Mouse (Mus musculus): ENCODE data around the gene Efl1. TPM values are rescaled to one million over a fixed set of nuclear protein-coding genes. Genes with fewer than 3 reads are reported as not detected.

Gene Efl1
- polyA plus RNA-seq, 1 experiment from 2014 or later: 28.1 TPM

DNA sequence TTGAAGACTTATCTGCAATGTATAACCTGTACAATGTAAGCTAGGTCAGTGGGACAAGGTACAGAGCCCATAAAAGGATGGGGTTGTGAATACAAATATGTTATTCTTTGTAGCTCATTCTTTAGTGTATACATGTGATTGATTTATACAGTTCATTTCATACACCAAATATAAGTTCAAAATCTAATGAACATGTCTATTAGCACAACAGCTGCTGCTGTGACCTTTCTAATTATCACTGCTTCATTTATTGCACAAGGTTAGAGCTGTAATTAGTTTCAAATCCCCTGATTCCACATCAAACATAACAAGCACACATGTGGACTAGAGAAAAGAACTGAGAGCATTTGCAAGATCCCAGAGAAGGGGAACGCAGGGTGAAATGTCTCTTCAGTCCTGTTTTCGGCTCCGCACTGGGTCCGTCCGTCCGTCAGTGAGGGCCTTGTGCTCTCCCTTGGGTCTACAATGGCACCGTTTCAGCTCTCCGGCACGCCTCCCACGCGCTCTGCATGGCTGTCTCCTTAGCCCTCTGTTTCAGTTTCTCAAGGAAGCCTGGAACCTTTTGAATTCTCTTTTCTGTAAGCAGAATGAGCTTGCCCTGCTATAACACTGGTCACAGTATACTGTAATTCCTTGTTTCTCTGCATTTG is 94.8 kb downstream of the Efl1 start:
- Histone ChIP-seq H3K9me3 (no peaks in the 10 kb centered on the region), H3K36me3 (no peaks in the 10 kb centered on the region), H3K9ac (no peak overlapping the region), H3K27me3 (replicated peaks) (no peaks in the 10 kb centered on the region), H3K4me3 (replicated peaks) (no peak overlapping the region), H3K4me2 (replicated peaks) (no peak overlapping the region), H3K4me1 (replicated peaks) (no peaks in the 10 kb centered on the region), H3K27ac (no peak overlapping the region)
- WGBS: 76% methylated on average over 11 of the region's 11 CpGs
- no peak for ATAC-seq

DNA sequence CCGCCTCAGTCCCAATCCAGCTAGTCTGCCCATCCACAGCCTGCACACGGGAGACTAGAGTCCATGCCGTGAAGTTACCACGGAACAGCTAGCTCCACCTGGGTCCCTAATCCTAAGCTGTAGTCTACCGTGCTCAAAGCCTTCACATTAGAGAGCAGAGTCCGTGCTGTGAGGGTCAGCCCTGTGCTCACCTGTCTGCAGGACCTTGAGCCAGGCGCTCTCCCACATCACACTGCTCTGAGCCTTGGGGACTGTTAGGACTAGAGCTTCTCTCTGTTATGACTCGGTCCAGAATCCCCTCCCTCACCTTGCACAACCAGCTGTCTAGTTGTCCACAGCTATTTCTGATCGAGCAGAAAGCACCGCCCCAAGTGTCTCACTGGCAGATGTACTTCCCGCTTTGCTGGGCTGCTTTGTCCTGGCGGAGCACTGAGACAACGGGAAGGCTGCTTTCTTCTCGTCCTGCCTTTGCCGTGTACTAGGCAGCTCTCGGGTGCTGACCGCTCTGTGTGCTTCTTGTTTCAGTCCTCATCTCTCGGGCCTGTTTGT is 95.8 kb downstream of the Efl1 start:
- Histone ChIP-seq H3K36me3 (no peaks in the 10 kb centered on the region), H3K27ac (no peak overlapping the region), H3K4me2 (replicated peaks) (no peak overlapping the region), H3K4me3 (replicated peaks) (no peak overlapping the region), H3K9ac (no peak overlapping the region), H3K9me3 (no peaks in the 10 kb centered on the region), H3K4me1 (replicated peaks) (no peaks in the 10 kb centered on the region), H3K27me3 (replicated peaks) (no peaks in the 10 kb centered on the region)
- 81% methylated on average over 18 of the region's 18 CpGs for WGBS
- no peak for ATAC-seq

DNA sequence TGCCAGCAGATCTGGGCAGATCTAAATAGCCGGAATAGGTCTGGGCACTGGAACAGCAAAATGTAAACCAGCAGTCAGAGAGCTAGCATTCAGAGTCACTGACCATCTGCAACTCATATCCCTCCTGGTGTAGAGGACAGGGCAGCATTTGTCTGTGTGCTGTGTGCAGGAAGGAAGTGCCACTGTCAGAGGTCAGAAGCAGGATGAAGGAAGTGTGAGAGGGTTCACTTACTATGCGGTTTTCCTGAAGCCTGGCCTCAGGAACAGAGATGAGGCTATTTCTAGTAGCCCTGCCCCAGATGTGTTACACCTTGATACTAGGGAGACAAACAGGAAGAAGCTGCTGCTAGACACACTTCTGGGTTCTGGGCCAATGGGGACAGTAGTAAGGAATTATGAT is 100.4 kb downstream of the Efl1 start:
- Histone ChIP-seq H3K27ac (no peak overlapping the region), H3K9ac (no peak overlapping the region), H3K4me3 (replicated peaks) (no peak overlapping the region), H3K9me3 (no peaks in the 10 kb centered on the region), H3K27me3 (replicated peaks) (no peaks in the 10 kb centered on the region), H3K36me3 (no peaks in the 10 kb centered on the region), H3K4me2 (replicated peaks) (no peak overlapping the region), H3K4me1 (replicated peaks) (peaks cover 5% of the 10 kb centered on the region; the same call in 1 of the 2 replicates)
- 0 out of 2 replicates have a peak, but pooled peaks have one; percentile 10 for ATAC-seq
- WGBS: 67% methylated on average over 2 of the region's 2 CpGs

DNA sequence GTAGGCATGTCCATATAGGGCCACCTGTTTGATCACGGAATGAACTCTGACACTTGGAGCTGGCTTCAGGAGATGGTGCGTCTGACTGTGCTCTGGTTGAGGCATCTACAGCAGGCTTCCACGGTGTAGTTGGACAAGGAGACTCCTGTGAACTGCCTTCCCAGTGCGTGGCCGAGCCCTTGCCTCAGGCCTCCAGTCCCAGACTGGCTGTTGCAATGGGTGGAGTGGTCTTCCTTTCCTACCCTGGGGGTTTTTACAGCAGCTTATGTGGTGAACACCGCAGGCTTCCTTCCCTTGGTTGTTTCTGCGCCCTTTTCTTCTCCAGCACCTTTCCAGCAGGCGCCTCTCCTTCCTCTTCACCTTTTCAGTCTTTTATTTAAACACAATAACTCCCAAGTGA is 100.8 kb downstream of the Efl1 start:
- H3K4me1 ChIP-seq (replicated peaks): peaks cover 5% of the 10 kb centered on the region; the same call in 1 of the 2 replicates
- H3K27me3 ChIP-seq (replicated peaks): no peaks in the 10 kb centered on the region
- no peak overlapping the region for H3K4me3 ChIP-seq (replicated peaks)
- no peaks in the 10 kb centered on the region for H3K9me3 ChIP-seq
- WGBS: 78% methylated on average over 8 of the region's 8 CpGs
- no peak overlapping the region for H3K9ac ChIP-seq
- no peaks in the 10 kb centered on the region for H3K36me3 ChIP-seq
- no peak for ATAC-seq
- no peak overlapping the region for H3K4me2 ChIP-seq (replicated peaks)
- H3K27ac ChIP-seq: no peak overlapping the region

DNA sequence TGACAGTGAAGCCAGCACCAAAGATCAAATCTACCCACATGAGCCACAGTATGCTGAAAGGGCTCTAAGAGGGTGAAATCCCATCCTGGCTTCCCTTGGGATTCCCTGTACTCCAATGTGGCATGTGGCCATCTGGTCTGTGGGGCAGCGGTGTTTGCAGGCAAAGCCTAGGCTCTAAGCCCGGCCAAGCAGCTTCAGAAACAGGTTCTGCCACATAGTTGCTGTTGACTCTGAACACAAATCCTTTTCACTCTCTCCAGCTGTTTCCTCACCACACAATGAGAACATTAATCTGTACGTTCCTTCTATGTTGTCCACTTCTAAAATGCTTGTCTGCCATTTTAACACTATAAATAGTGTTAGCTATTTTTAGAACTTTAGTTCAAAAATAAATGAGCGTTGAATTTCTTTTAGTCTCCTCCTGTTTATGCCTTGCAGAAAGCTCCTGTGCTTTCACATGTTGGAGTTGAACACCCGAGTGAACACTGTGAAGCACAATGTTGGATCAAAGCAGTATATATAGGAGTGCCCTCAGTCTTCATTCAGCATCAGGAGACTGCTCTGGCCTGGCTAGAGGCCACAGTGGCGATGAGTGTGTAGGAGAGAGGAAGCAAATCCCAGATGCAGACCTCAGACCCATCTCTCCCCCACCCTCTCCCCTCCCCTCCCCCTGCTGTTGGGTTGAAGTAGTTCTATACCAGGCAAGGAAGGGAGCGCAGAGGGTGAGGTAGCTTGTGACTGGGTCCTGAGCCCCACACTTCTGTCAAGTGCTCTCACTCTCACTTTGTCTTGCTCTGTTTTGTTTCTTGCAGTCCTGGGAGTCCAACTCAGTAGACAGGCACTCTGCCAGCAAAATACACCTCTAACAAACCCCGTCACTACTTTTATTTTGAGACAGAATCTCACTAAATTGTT is 104.0 kb downstream of the Efl1 start:
- Histone ChIP-seq H3K27ac (peak overlapping the region; percentile 54), H3K9me3 (no peaks in the 10 kb centered on the region), H3K36me3 (no peaks in the 10 kb centered on the region), H3K4me3 (replicated peaks) (no peak overlapping the region), H3K9ac (no peak overlapping the region), H3K4me2 (replicated peaks) (no peak overlapping the region), H3K27me3 (replicated peaks) (no peaks in the 10 kb centered on the region), H3K4me1 (replicated peaks) (peaks cover 5% of the 10 kb centered on the region; the same call in 1 of the 2 replicates)
- 50% methylated on average over 8 of the region's 8 CpGs for WGBS
- peak; percentile 43; the same call in 1 of the 2 replicates for ATAC-seq

DNA sequence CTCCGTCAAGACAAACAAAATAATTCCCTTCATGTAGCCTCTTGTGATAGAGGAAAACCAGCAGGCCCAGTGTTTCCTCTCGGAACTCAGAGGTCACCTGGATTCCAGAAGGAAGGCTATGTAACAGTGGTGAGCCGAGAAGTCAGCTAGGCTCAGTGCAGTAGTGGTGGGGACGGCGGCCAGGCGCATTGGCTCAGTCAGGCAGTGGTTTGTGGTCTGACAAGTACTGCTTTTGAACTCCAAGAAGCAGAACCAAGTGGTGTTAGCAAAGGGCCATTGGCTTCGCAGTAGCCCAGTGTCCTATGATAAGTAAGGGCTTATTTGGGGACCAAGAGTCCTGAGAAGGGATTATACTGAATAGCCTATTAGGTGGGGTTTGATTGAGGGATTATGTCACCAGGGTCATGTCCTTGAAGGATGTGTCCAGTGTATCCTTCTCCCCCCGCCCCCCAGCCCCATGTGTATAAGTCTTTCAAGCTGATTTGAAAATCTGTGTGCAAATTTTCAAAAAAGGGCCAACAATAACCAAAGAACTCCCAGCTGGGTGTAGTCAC is 107.3 kb downstream of the Efl1 start:
- no peaks in the 10 kb centered on the region for H3K9me3 ChIP-seq
- WGBS: 83% methylated on average over 8 of the region's 8 CpGs
- no peaks in the 10 kb centered on the region for H3K27me3 ChIP-seq (replicated peaks)
- no peak overlapping the region for H3K27ac ChIP-seq
- no peak for ATAC-seq
- no peak overlapping the region for H3K4me3 ChIP-seq (replicated peaks)
- no peak overlapping the region for H3K9ac ChIP-seq
- peaks cover 5% of the 10 kb centered on the region; the same call in 1 of the 2 replicates for H3K4me1 ChIP-seq (replicated peaks)
- no peak overlapping the region for H3K4me2 ChIP-seq (replicated peaks)
- no peaks in the 10 kb centered on the region for H3K36me3 ChIP-seq

DNA sequence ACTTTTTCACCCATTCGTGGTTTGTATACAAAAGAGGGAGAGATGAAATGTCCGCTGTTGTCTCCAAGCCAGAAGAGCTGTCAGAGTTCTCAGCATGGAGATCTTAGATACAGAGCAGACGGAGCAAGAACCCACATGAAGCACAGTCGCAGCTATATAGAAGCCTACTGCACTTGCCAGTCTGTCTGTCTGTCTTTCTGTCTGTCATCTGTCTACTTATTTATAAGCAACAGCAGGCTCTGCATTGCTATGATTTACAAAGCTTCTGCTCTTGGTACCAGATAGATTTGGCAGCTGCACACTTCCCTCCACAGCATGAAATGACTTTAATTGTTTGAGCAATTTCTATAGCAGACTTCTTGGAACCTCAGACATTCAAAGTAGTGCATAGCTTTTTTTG is 110.1 kb downstream of the Efl1 start:
- no peaks in the 10 kb centered on the region for H3K9me3 ChIP-seq
- WGBS: 71% methylated on average over 4 of the region's 4 CpGs
- H3K27ac ChIP-seq: no peak overlapping the region
- no peak overlapping the region for H3K4me2 ChIP-seq (replicated peaks)
- no peak overlapping the region for H3K4me3 ChIP-seq (replicated peaks)
- H3K36me3 ChIP-seq: no peaks in the 10 kb centered on the region
- ATAC-seq: no peak
- H3K9ac ChIP-seq: no peak overlapping the region
- H3K4me1 ChIP-seq (replicated peaks): no peaks in the 10 kb centered on the region
- no peaks in the 10 kb centered on the region for H3K27me3 ChIP-seq (replicated peaks)

DNA sequence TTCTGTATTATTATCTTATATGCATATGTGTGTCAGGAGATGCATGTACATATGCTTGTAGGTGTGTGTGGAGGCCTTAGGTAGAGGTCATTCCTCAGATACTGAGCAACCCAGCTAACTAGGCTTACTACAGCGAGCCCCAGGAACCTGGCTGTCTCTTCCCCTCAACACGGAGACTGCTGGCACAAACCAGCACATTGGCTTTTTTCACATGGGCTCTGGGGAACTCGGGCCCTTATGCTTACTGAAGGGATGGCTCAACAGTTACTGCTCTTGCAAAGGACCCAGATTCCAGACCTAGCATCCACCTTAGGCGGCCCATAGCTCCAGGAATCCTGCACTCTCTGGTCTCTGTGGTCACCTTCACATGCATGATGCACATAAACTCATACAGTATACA is 110.7 kb downstream of the Efl1 start:
- no peaks in the 10 kb centered on the region for H3K9me3 ChIP-seq
- H3K27ac ChIP-seq: no peak overlapping the region
- no peak overlapping the region for H3K4me2 ChIP-seq (replicated peaks)
- H3K4me1 ChIP-seq (replicated peaks): no peaks in the 10 kb centered on the region
- H3K9ac ChIP-seq: no peak overlapping the region
- 91% methylated on average over 4 of the region's 4 CpGs for WGBS
- H3K36me3 ChIP-seq: no peaks in the 10 kb centered on the region
- no peaks in the 10 kb centered on the region for H3K27me3 ChIP-seq (replicated peaks)
- no peak for ATAC-seq
- no peak overlapping the region for H3K4me3 ChIP-seq (replicated peaks)

DNA sequence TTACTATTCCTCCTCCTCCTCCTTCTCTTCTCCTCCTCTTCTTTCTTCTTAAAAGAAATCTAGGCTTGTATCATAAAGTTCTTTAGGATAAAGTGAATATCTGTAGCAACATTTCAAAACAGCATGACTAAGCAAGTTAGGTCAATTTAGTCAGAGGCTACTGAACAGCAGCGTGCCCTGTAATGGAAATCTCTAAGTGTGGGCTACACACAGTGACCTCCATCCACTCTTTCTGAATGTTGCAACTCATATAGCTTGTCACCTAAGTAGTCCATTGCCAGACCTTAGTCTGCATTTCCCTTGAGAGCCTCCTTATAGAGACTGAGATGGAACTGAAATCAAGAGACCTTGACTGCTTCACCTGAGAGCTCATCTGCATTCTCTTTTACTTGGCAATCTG is 116.5 kb downstream of the Efl1 start:
- Histone ChIP-seq H3K27me3 (replicated peaks) (no peaks in the 10 kb centered on the region), H3K9me3 (no peaks in the 10 kb centered on the region), H3K4me1 (replicated peaks) (0 out of 2 replicates have a peak, but pooled peaks cover 4% of the 10 kb centered on the region), H3K27ac (no peak overlapping the region), H3K36me3 (peaks cover 3% of the 10 kb centered on the region; the same call in 1 of the 2 replicates), H3K4me3 (replicated peaks) (no peak overlapping the region), H3K4me2 (replicated peaks) (no peak overlapping the region), H3K9ac (no peak overlapping the region)
- 85% methylated on average over 1 of the region's 1 CpGs for WGBS
- ATAC-seq: no peak

DNA sequence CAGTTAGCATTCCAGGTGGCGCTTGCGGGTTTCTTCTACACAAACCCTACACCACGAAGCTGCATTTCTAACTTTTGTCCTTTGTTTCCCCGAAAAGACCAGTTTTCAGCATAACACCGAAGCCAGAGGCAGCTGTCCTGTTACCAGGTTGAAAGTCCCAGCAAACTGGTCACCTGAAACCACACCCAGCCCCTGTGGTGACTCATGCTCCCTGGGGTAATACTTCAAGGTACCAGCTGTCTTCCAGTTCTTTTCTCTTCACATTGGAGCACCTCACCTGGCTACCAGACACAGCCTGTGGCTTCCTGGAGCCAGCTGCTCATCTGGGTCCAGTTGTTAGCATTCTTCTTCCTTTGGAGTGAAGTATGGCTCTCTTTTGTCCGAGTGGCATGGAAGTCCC is 118.2 kb downstream of the Efl1 start:
- ATAC-seq: no peak
- Histone ChIP-seq H3K27ac (no peak overlapping the region), H3K27me3 (replicated peaks) (no peaks in the 10 kb centered on the region), H3K4me1 (replicated peaks) (0 out of 2 replicates have a peak, but pooled peaks cover 4% of the 10 kb centered on the region), H3K4me2 (replicated peaks) (no peak overlapping the region), H3K9me3 (no peaks in the 10 kb centered on the region), H3K4me3 (replicated peaks) (no peak overlapping the region), H3K9ac (no peak overlapping the region), H3K36me3 (peaks cover 3% of the 10 kb centered on the region; the same call in 1 of the 2 replicates)
- WGBS: 91% methylated on average over 6 of the region's 6 CpGs

DNA sequence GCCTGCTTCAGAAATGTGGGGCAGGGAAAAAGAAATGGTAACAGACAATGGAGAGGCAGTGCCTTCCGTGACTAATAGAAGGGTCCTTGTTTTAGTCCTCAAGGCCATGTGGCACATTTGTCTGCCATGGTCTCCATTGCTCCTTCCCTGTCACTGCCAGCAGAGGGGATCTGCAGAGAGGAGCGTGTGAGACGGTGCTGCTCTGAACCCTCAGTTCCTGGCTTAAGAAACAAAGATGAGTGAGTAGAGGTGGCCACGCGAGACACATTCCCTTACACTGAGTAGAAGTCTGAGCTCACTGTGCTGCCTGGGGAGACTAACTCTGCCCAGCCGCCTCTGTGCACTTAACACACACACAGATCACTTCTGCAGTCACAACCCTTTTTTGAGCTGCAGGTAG is 121.8 kb downstream of the Efl1 start:
- no peaks in the 10 kb centered on the region for H3K27me3 ChIP-seq (replicated peaks)
- 67% methylated on average over 6 of the region's 6 CpGs for WGBS
- H3K4me3 ChIP-seq (replicated peaks): no peak overlapping the region

More for the DNA sequence above, 121.8 kb downstream of the Efl1 start:
- no peak overlapping the region for H3K4me2 ChIP-seq (replicated peaks)
- no peak overlapping the region for H3K9ac ChIP-seq
- no peak overlapping the region for H3K27ac ChIP-seq
- H3K4me1 ChIP-seq (replicated peaks): peaks cover 9% of the 10 kb centered on the region; the same call in 1 of the 2 replicates
- no peaks in the 10 kb centered on the region for H3K9me3 ChIP-seq
- no peak for ATAC-seq
- peaks cover 3% of the 10 kb centered on the region; the same call in 1 of the 2 replicates for H3K36me3 ChIP-seq
